In the genomic region with DNA sequence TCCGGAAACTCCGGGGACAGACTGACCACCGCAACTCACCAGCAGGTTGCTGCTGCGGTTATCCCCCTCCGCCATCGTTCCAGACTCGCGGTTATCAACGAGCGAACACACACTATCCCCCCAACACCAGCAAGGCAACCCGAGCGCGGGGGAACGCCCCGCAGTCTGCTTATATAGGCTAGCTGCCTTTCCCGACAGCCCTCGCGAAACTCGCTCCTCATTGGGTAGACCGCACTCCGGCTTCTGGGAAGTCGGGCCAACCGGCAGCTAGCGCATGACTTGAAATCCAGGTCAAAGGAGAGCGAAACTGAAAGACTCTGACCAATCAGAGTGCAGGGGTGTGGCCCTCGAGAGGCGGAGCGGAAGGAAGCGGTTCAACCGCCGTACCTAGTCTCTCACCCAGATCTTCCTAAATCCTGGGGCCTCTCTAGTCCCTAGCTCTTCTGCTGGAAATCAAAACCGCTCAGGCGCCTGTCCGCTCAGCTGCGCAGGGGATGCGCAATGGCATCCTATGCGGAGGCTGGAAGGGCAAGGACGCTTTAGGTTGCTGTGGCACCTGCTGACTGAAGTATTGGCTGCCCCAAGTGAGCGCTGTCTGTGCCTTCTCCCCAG, we compare ENCODE assay signal across 8 mouse cellular contexts. TPM values are rescaled to one million over a fixed set of nuclear protein-coding genes. Genes with fewer than 3 reads are reported as not detected.
DNase-seq lines count a peak whose midpoint lies in the region; ATAC-seq and TF ChIP-seq lines count a peak whose summit lies in the region.

A gene (minus strand): TSS at position 233 of the 612 bp plus-strand sequence.

- peaks cover 20% of the 10 kb centered on the region for H3K36me3 ChIP-seq in kidney, embryonic 14.5 days (ENCODE audit: control insufficient read depth, insufficient read depth, low read length)
- H3K36me3 ChIP-seq in limb, embryonic 15.5 days = peaks cover 15% of the 10 kb centered on the region

- peak; percentile 100 for DNase-seq in 416B (ENCODE audit: low read depth)
- peak; percentile 98 to 99 for DNase-seq in heart, adult 9 months (ENCODE audit: low spot score in 2 of 2)
- peak; percentile 92 to 96 for DNase-seq in monocyte, adult 2 months (ENCODE audit: low read depth in 1 of 2, low spot score in 2 of 2)
- DNase-seq in spleen, postnatal 36 days (ENCODE audit: low spot score in 2 of 2) = peak; percentile 99

- H3K9me3 ChIP-seq in kidney, embryonic 14.5 days (ENCODE audit: control insufficient read depth, low read length) = no peaks in the 10 kb centered on the region
- H3K9me3 ChIP-seq in limb, embryonic 15.5 days = no peaks in the 10 kb centered on the region

- peak within 1 kb of the TSS; percentile 72 for H3K4me2 ChIP-seq in kidney, embryonic 14.5 days (replicated peaks; ENCODE audit: low read depth, low read length)
- peak within 1 kb of the TSS; percentile 75 for H3K4me2 ChIP-seq in limb, embryonic 15.5 days

- TF ChIP-seq CTCF in bone marrow macrophage, adult 2 months (IDR thresholded peaks at IDR 0.05; ENCODE audit: low read depth, low read length) = no peak
- TF ChIP-seq CTCF in embryonic fibroblast, embryonic 13.5 days (IDR thresholded peaks at IDR 0.05; ENCODE audit: borderline replicate concordance, insufficient read depth, low read length) = no peak

- H3K27me3 ChIP-seq in kidney, embryonic 14.5 days (ENCODE audit: control insufficient read depth, insufficient read depth, low read length) = no peaks in the 10 kb centered on the region
- no peaks in the 10 kb centered on the region for H3K27me3 ChIP-seq in limb, embryonic 15.5 days

- under 1% methylated on average over 39 of the region's 39 CpGs for WGBS in kidney, embryonic 14.5 days
- under 1% methylated on average over 39 of the region's 39 CpGs for WGBS in limb, embryonic 15.5 days

- ATAC-seq in kidney, embryonic 14.5 days (ENCODE audit: low FRiP score, low TSS enrichment) = peak; percentile 99
- peak; percentile 98 for ATAC-seq in limb, embryonic 15.5 days (ENCODE audit: insufficient number of reproducible peaks, low FRiP score, low TSS enrichment, low read depth)

- peak within 1 kb of the TSS; percentile 88 for H3K9ac ChIP-seq in kidney, embryonic 14.5 days (ENCODE audit: low read depth, low read length)
- peak within 1 kb of the TSS; percentile 81 for H3K9ac ChIP-seq in limb, embryonic 15.5 days

- peak within 1 kb of the TSS; percentile 86 for H3K27ac ChIP-seq in bone marrow macrophage, adult 2 months (ENCODE audit: insufficient read depth, low read depth, low read length)
- H3K27ac ChIP-seq in embryonic fibroblast, embryonic 13.5 days (ENCODE audit: insufficient read depth, low read length) = peak within 1 kb of the TSS; percentile 62
- peak within 1 kb of the TSS; percentile 92 for H3K27ac ChIP-seq in kidney, embryonic 14.5 days (ENCODE audit: low read depth, low read length)
- H3K27ac ChIP-seq in limb, embryonic 15.5 days = peak within 1 kb of the TSS; percentile 92

- peak; percentile 94 for TF ChIP-seq POLR2A in bone marrow macrophage, adult 2 months (IDR thresholded peaks at IDR 0.05; ENCODE audit: borderline replicate concordance, low read depth, low read length)
- TF ChIP-seq POLR2A in embryonic fibroblast, embryonic 13.5 days (IDR thresholded peaks at IDR 0.05; ENCODE audit: low read depth, low read length) = peak; percentile 100

- H3K4me3 ChIP-seq in bone marrow macrophage, adult 2 months (ENCODE audit: insufficient read depth, low read length) = peak within 1 kb of the TSS; percentile 96
- peak within 1 kb of the TSS; percentile 77 for H3K4me3 ChIP-seq in embryonic fibroblast, embryonic 13.5 days (ENCODE audit: insufficient read depth, low read length)
- H3K4me3 ChIP-seq in kidney, embryonic 14.5 days (ENCODE audit: low read length) = peak within 1 kb of the TSS; percentile 76
- peak within 1 kb of the TSS; percentile 79 for H3K4me3 ChIP-seq in limb, embryonic 15.5 days

- peaks cover 17% of the 10 kb centered on the region for H3K4me1 ChIP-seq in bone marrow macrophage, adult 2 months (ENCODE audit: control insufficient read depth, insufficient read depth, low read length)
- H3K4me1 ChIP-seq in embryonic fibroblast, embryonic 13.5 days (ENCODE audit: control insufficient read depth, insufficient read depth, low read length) = peaks cover 3% of the 10 kb centered on the region
- peaks cover 18% of the 10 kb centered on the region for H3K4me1 ChIP-seq in kidney, embryonic 14.5 days (ENCODE audit: control insufficient read depth, insufficient read depth, low read length)
- peaks cover 19% of the 10 kb centered on the region for H3K4me1 ChIP-seq in limb, embryonic 15.5 days

RNA-seq across cellular contexts. Expression of the gene that starts here (rescaled TPM):
- polyA plus RNA-seq in bone marrow macrophage, adult 2 months (2012; ENCODE audit: insufficient read depth, insufficient read length, missing spikeins) = 277 and 281 TPM in 2 replicates
- polyA plus RNA-seq in embryonic fibroblast, embryonic 13.5 days (2011; ENCODE audit: insufficient read length, low read depth, missing spikeins) = 132 and 159 TPM in 2 replicates
- polyA plus RNA-seq in kidney, embryonic 14.5 days (2014; fragmentation: Nextera tagmentation; extraction: Ambion mirVana) = 381 and 452 TPM in 2 replicates
- polyA plus RNA-seq in limb, embryonic 15.5 days (2015; fragmentation: Nextera tagmentation; extraction: Ambion mirVana) = 365 and 428 TPM in 2 replicates

Comparison
In these comparisons a context has a peak if more than half of its experiments do, and no peak if none do; other contexts are left out.
1. Peak in every context shown above with its lines: DNase-seq, ATAC-seq, H3K4me3 ChIP-seq and H3K27ac ChIP-seq.